Mouse (Mus musculus) heart, adult 2 months (tissue): ENCODE data around the gene Ccdc92b. TPM values are rescaled to one million over a fixed set of nuclear protein-coding genes. Genes with fewer than 3 reads are reported as not detected.

Experiments used
- DNase-seq, 2 experiments: peaks; one replicate each; pipeline ENCODE4 v3.0.0; 2021
- H3K27ac ChIP-seq: fragments of 200-600 bp; 2 replicates; pipeline ENCODE4 v1.8.1; 2022
- H3K27me3 ChIP-seq: fragments of 200-500 bp; 2 replicates; pipeline ENCODE4 v1.6.1; 2012; ENCODE audit warnings: mild to moderate bottlenecking, low read length, inconsistent platforms, mixed read lengths; ENCODE audit not compliant: control insufficient read depth, insufficient read depth
- H3K36me3 ChIP-seq: fragments of 200-500 bp; 2 replicates; pipeline ENCODE4 v1.6.1; 2012; ENCODE audit warnings: low read length, inconsistent platforms; ENCODE audit not compliant: control insufficient read depth, insufficient read depth
- H3K4me1 ChIP-seq: fragments of 200-500 bp; 2 replicates; pipeline ENCODE4 v1.6.1; 2011; ENCODE audit warnings: low read length; ENCODE audit not compliant: control insufficient read depth, insufficient read depth
- H3K4me3 ChIP-seq: fragments of 200-600 bp; 2 replicates; pipeline ENCODE4 v1.8.1; 2022
- H3K79me2 ChIP-seq: fragments of 200-500 bp; replicated peaks from 2 replicates; pipeline ENCODE4 v1.6.1; 2012; ENCODE audit warnings: mild to moderate bottlenecking, inconsistent platforms, low read length, moderate library complexity, mixed read lengths; ENCODE audit not compliant: control insufficient read depth, insufficient read depth
- H3K9ac ChIP-seq: fragments of 200-500 bp; 2 replicates; pipeline ENCODE4 v1.6.1; 2012; ENCODE audit warnings: low read depth, mild to moderate bottlenecking, control low read depth, inconsistent platforms, low read length, mixed read lengths
- CTCF ChIP-seq: fragments of 200-600 bp; IDR thresholded peaks from 2 replicates; pipeline ENCODE4 v1.8.1; 2022; ENCODE audit warnings: antibody characterized with exemption, mild to moderate bottlenecking, moderate library complexity
- EP300 ChIP-seq: fragments of 200-500 bp; IDR thresholded peaks from 2 replicates; pipeline ENCODE4 v1.6.1; 2011; ENCODE audit warnings: low read depth, low read length, control low read depth; ENCODE audit not compliant: insufficient read depth
- POLR2A ChIP-seq: fragments of 200-500 bp; IDR thresholded peaks from 2 replicates; pipeline ENCODE4 v1.6.1; 2011; ENCODE audit warnings: mild to moderate bottlenecking, low read depth, low read length, control low read depth; ENCODE audit not compliant: insufficient read depth
- WGBS: fragments of 180-500 bp; shearing (Covaris S2); methylation state at CpG from one replicate; pipeline ENCODE4 v1.1.7; 2018; 5-methylcytosine and 5-hydroxymethylcytosine counted together
- intact Hi-C: fragments of 180-260 bp; cut with DNase I; formaldehyde crosslinking; loops from one replicate; pipeline ENCODE4 v1.15.1; 2025
- polyA plus RNA-seq: library from polyadenylated mRNA; depleted of rRNA; stranded (reverse); fragments of >200 nt; gene quantifications from 2 replicates; pipeline ENCODE4 v1.2.3, GENCODE M21; 2012
- total RNA-seq, 2 experiments: library from RNA; stranded (reverse); gene quantifications; 2 replicates each; pipeline ENCODE4 v1.2.3; 2021

The Ccdc92b gene
- total and polyA plus RNA-seq, 3 experiments = 0.23 to 0.32 (median 0.27) TPM

- H3K9ac ChIP-seq = no peak overlapping the region
- no peaks in the 10 kb centered on the region for H3K79me2 ChIP-seq
- no peaks in the 10 kb centered on the region for H3K36me3 ChIP-seq
- no peak overlapping the region for H3K4me3 ChIP-seq
- no peaks in the 10 kb centered on the region for H3K4me1 ChIP-seq
- 78% methylated on average over 1 of the region's 1 CpGs for WGBS
- intact Hi-C loops = no loop called here
- no peak overlapping the region for H3K27ac ChIP-seq
- TF ChIP-seq CTCF = no peak
- no peak for TF ChIP-seq EP300
- no peak for TF ChIP-seq POLR2A
- no peaks in the 10 kb centered on the region for H3K27me3 ChIP-seq
- DNase-seq = no peak
Measured at GRCm38 (mm10) chr11:74602286-74602685, 17.1 kb upstream of the Ccdc92b start.

- no peak for TF ChIP-seq EP300
- TF ChIP-seq POLR2A = no peak
- TF ChIP-seq CTCF = no peak
- H3K36me3 ChIP-seq = no peaks in the 10 kb centered on the region
- H3K79me2 ChIP-seq = no peaks in the 10 kb centered on the region
- no peak overlapping the region for H3K4me3 ChIP-seq
- H3K27ac ChIP-seq = no peak overlapping the region
- DNase-seq = no peak
- WGBS = 37% methylated on average over 5 of the region's 5 CpGs
- peaks cover 1% of the 10 kb centered on the region; the same call in 1 of the 2 replicates for H3K4me1 ChIP-seq
- intact Hi-C loops = no loop called here
- H3K27me3 ChIP-seq = peaks cover 10% of the 10 kb centered on the region
- H3K9ac ChIP-seq = no peak overlapping the region
Measured at GRCm38 (mm10) chr11:74610068-74610467, 9.3 kb upstream of the Ccdc92b start.

- no peak for TF ChIP-seq EP300
- TF ChIP-seq POLR2A = no peak
- no peak for TF ChIP-seq CTCF
- peak within 1 kb of the TSS; percentile 31 for H3K4me3 ChIP-seq
- no peaks in the 10 kb centered on the region for H3K36me3 ChIP-seq
- H3K27me3 ChIP-seq = peaks cover 10% of the 10 kb centered on the region
- H3K4me1 ChIP-seq = peaks cover 1% of the 10 kb centered on the region; the same call in 1 of the 2 replicates
- H3K9ac ChIP-seq = no peak within 1 kb of the TSS
- H3K79me2 ChIP-seq = no peaks in the 10 kb centered on the region
- 3% methylated on average over 50 of the region's 50 CpGs for WGBS
- peak in 1 of 2 experiments; percentile 27 for DNase-seq
- intact Hi-C loops = no loop called here
- H3K27ac ChIP-seq = no peak within 1 kb of the TSS
Measured at GRCm38 (mm10) chr11:74610545-74611176, 8.7 kb upstream of the Ccdc92b start, which contains the start of gene Rap1gap2. Gene Rap1gap2, minus strand, starts transcription at chr11:74610915.

- Histone ChIP-seq H3K27ac (no peak overlapping the region), H3K36me3 (no peaks in the 10 kb centered on the region), H3K9ac (no peak overlapping the region), H3K27me3 (peaks cover 10% of the 10 kb centered on the region), H3K4me3 (no peak overlapping the region), H3K4me1 (peaks cover 1% of the 10 kb centered on the region; the same call in 1 of the 2 replicates), H3K79me2 (no peaks in the 10 kb centered on the region)
- intact Hi-C loops = no loop called here
- TF ChIP-seq POLR2A = no peak
- no peak for TF ChIP-seq EP300
- no peak for TF ChIP-seq CTCF
- WGBS = 6% methylated on average over 7 of the region's 7 CpGs
- no peak for DNase-seq
Measured at GRCm38 (mm10) chr11:74611437-74611836, 8.0 kb upstream of the Ccdc92b start.

- intact Hi-C loops = no loop called here
- H3K27me3 ChIP-seq = peaks cover 10% of the 10 kb centered on the region
- no peak for DNase-seq
- no peaks in the 10 kb centered on the region for H3K36me3 ChIP-seq
- peaks cover 1% of the 10 kb centered on the region; the same call in 1 of the 2 replicates for H3K4me1 ChIP-seq
- no peak overlapping the region for H3K4me3 ChIP-seq
- no peak overlapping the region for H3K9ac ChIP-seq
- WGBS = 49% methylated on average over 4 of the region's 4 CpGs
- no peaks in the 10 kb centered on the region for H3K79me2 ChIP-seq
- no peak overlapping the region for H3K27ac ChIP-seq
- TF ChIP-seq EP300 = no peak
- no peak for TF ChIP-seq CTCF
- TF ChIP-seq POLR2A = no peak
Measured at GRCm38 (mm10) chr11:74613428-74613827, 6.0 kb upstream of the Ccdc92b start.

GRCm38 (mm10) chr11:74615571-74615970, 3.8 kb upstream of the Ccdc92b start:
- WGBS = 45% methylated on average over 5 of the region's 5 CpGs
- H3K27me3 ChIP-seq = peaks cover 6% of the 10 kb centered on the region
- TF ChIP-seq POLR2A (no peak), CTCF (no peak), EP300 (no peak)

More at GRCm38 (mm10) chr11:74615571-74615970, 3.8 kb upstream of the Ccdc92b start:
- Histone ChIP-seq H3K36me3 (no peaks in the 10 kb centered on the region), H3K4me1 (peaks cover 1% of the 10 kb centered on the region; the same call in 1 of the 2 replicates), H3K79me2 (no peaks in the 10 kb centered on the region), H3K27ac (no peak overlapping the region), H3K9ac (no peak overlapping the region), H3K4me3 (no peak overlapping the region)
- intact Hi-C loops = no loop called here
- no peak for DNase-seq
